Mouse (Mus musculus) heart, postnatal 0 days (tissue): ENCODE data around the gene Prss35.

Source experiments
- CTCF ChIP-seq: IDR thresholded peaks from 2 replicates; pipeline ENCODE4 v1.5.1; 2016; ENCODE audit warnings: antibody characterized with exemption, control low read depth, low read depth
- EP300 ChIP-seq: IDR thresholded peaks from 2 replicates; pipeline ENCODE4 v1.6.1; 2016; ENCODE audit warnings: antibody characterized with exemption, low read depth

DNA sequence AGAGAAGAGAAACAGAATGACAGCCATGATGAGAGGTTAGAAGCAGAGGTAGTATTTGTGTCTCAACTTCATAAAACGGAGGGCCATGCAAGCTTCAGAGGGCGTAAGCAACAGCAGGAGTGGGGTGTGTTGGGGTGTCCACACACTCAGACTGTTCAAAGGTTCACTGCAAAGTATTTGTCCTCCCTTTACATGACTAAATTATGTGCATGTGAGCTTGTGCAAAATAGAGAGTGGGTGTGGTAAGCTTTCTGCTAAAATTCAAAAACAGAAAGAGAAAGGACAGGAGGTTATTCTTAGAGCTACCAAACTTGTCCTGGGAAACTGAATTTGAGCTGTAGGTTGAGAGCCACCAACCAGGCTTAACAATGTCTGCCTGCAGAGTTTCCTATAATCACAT is 39.4 kb downstream of the Prss35 start:
- TF ChIP-seq CTCF (no peak), EP300 (no peak)
